Mouse (Mus musculus): ENCODE data around the gene Arhgap45. TPM values are rescaled to one million over a fixed set of nuclear protein-coding genes. Genes with fewer than 3 reads are reported as not detected.

Arhgap45 gene
- polyA plus RNA-seq, 1 experiment, result 375 TPM

- Histone ChIP-seq H3K4me3 (replicated peaks) (peak overlapping the region; percentile 80), H3K27me3 (replicated peaks) (no peaks in the 10 kb centered on the region), H3K9me3 (no peaks in the 10 kb centered on the region), H3K36me3 (replicated peaks; ENCODE audit: low read length) (peaks cover 89% of the 10 kb centered on the region), H3K4me1 (peaks cover 78% of the 10 kb centered on the region)
- TF ChIP-seq FLI1 (IDR thresholded peaks at IDR 0.05; ENCODE audit: low read length) (no peak), GATA1 (IDR thresholded peaks at IDR 0.05; ENCODE audit: borderline replicate concordance, low read length) (no peak)
These were observed 41.4 kb downstream of the Arhgap45 start for GRCm38 (mm10) chr10:80057683-80058326.

- peaks cover 99% of the 10 kb centered on the region for H3K36me3 ChIP-seq (replicated peaks; ENCODE audit: low read length)
- TF ChIP-seq GATA1 (IDR thresholded peaks at IDR 0.05; ENCODE audit: borderline replicate concordance, low read length) (no peak), FLI1 (IDR thresholded peaks at IDR 0.05; ENCODE audit: low read length) (no peak)
- no peak overlapping the region for H3K4me3 ChIP-seq (replicated peaks)
- H3K9me3 ChIP-seq, result no peaks in the 10 kb centered on the region
- no peaks in the 10 kb centered on the region for H3K27me3 ChIP-seq (replicated peaks)
- H3K4me1 ChIP-seq, result peaks cover 94% of the 10 kb centered on the region
These were observed 46.7 kb downstream of the Arhgap45 start for GRCm38 (mm10) chr10:80063104-80063503.

GRCm38 (mm10) chr10:80063877-80064650, 47.6 kb downstream of the Arhgap45 start:
- H3K4me3 ChIP-seq (replicated peaks), result peak overlapping the region; percentile 33
- TF ChIP-seq FLI1 (IDR thresholded peaks at IDR 0.05; ENCODE audit: low read length) (no peak), GATA1 (IDR thresholded peaks at IDR 0.05; ENCODE audit: borderline replicate concordance, low read length) (no peak)
- H3K27me3 ChIP-seq (replicated peaks), result no peaks in the 10 kb centered on the region
- peaks cover 95% of the 10 kb centered on the region for H3K4me1 ChIP-seq
- no peaks in the 10 kb centered on the region for H3K9me3 ChIP-seq
- H3K36me3 ChIP-seq (replicated peaks; ENCODE audit: low read length), result peaks cover 97% of the 10 kb centered on the region

- peaks cover 95% of the 10 kb centered on the region for H3K36me3 ChIP-seq (replicated peaks; ENCODE audit: low read length)
These were observed 52.8 kb downstream of the Arhgap45 start for GRCm38 (mm10) chr10:80069251-80069650.

GRCm38 (mm10) chr10:80069948-80070450, 53.5 kb downstream of the Arhgap45 start:
- peaks cover 94% of the 10 kb centered on the region for H3K36me3 ChIP-seq (replicated peaks; ENCODE audit: low read length)
- peaks cover 94% of the 10 kb centered on the region for H3K4me1 ChIP-seq

More at GRCm38 (mm10) chr10:80069251-80069650, 52.8 kb downstream of the Arhgap45 start:
- H3K27me3 ChIP-seq (replicated peaks), result no peaks in the 10 kb centered on the region
- no peak for TF ChIP-seq GATA1 (IDR thresholded peaks at IDR 0.05; ENCODE audit: borderline replicate concordance, low read length)
- TF ChIP-seq FLI1 (IDR thresholded peaks at IDR 0.05; ENCODE audit: low read length), result no peak
- H3K9me3 ChIP-seq, result no peaks in the 10 kb centered on the region
- H3K4me1 ChIP-seq, result peaks cover 97% of the 10 kb centered on the region
- H3K4me3 ChIP-seq (replicated peaks), result peak overlapping the region; percentile 88

GRCm38 (mm10) chr10:80070837-80071515, 54.5 kb downstream of the Arhgap45 start:
- TF ChIP-seq FLI1 (IDR thresholded peaks at IDR 0.05; ENCODE audit: low read length) (no peak; the same call in 1 of the 2 replicates), GATA1 (IDR thresholded peaks at IDR 0.05; ENCODE audit: borderline replicate concordance, low read length) (no peak)
- Histone ChIP-seq H3K4me3 (replicated peaks) (peak overlapping the region; percentile 99), H3K27me3 (replicated peaks) (no peaks in the 10 kb centered on the region), H3K4me1 (peaks cover 93% of the 10 kb centered on the region), H3K36me3 (replicated peaks; ENCODE audit: low read length) (peaks cover 90% of the 10 kb centered on the region), H3K9me3 (no peaks in the 10 kb centered on the region)

More at GRCm38 (mm10) chr10:80069948-80070450, 53.5 kb downstream of the Arhgap45 start:
- peak overlapping the region; percentile 88 for H3K4me3 ChIP-seq (replicated peaks)
- TF ChIP-seq FLI1 (IDR thresholded peaks at IDR 0.05; ENCODE audit: low read length), result no peak
- no peak for TF ChIP-seq GATA1 (IDR thresholded peaks at IDR 0.05; ENCODE audit: borderline replicate concordance, low read length)
- no peaks in the 10 kb centered on the region for H3K27me3 ChIP-seq (replicated peaks)
- no peaks in the 10 kb centered on the region for H3K9me3 ChIP-seq

GRCm38 (mm10) chr10:80071516-80071900, 55.1 kb downstream of the Arhgap45 start:
- H3K4me1 ChIP-seq, result peaks cover 93% of the 10 kb centered on the region
- peaks cover 90% of the 10 kb centered on the region for H3K36me3 ChIP-seq (replicated peaks; ENCODE audit: low read length)
- no peak for TF ChIP-seq GATA1 (IDR thresholded peaks at IDR 0.05; ENCODE audit: borderline replicate concordance, low read length)
- no peak for TF ChIP-seq FLI1 (IDR thresholded peaks at IDR 0.05; ENCODE audit: low read length)
- H3K27me3 ChIP-seq (replicated peaks), result no peaks in the 10 kb centered on the region
- no peaks in the 10 kb centered on the region for H3K9me3 ChIP-seq
- H3K4me3 ChIP-seq (replicated peaks), result peak overlapping the region; percentile 99

GRCm38 (mm10) chr10:80072623-80073489, 56.4 kb downstream of the Arhgap45 start:
- no peaks in the 10 kb centered on the region for H3K27me3 ChIP-seq (replicated peaks)
- H3K4me3 ChIP-seq (replicated peaks), result peak overlapping the region; percentile 99
- peaks cover 92% of the 10 kb centered on the region for H3K4me1 ChIP-seq
- TF ChIP-seq GATA1 (IDR thresholded peaks at IDR 0.05; ENCODE audit: borderline replicate concordance, low read length) (no peak), FLI1 (IDR thresholded peaks at IDR 0.05; ENCODE audit: low read length) (no peak)
- H3K36me3 ChIP-seq (replicated peaks; ENCODE audit: low read length), result peaks cover 90% of the 10 kb centered on the region
- H3K9me3 ChIP-seq, result no peaks in the 10 kb centered on the region

All from megakaryocyte, embryonic 14.5 days (primary cell).